Mouse (Mus musculus) kidney, adult 18-20 months (tissue): ENCODE data around the gene Cdk2ap1.
A peak's percentile ranks its signal among the peaks of the same experiment; 100 is the strongest.
"Not testable (repeated sequence)": the region's sequence is repeated elsewhere in the genome, so short reads cannot be mapped to it uniquely, and the experiment has no call there.

Source experiments
- DNase-seq: peaks from one replicate; pipeline ENCODE4 v3.0.0; 2021

The Cdk2ap1 gene

DNA sequence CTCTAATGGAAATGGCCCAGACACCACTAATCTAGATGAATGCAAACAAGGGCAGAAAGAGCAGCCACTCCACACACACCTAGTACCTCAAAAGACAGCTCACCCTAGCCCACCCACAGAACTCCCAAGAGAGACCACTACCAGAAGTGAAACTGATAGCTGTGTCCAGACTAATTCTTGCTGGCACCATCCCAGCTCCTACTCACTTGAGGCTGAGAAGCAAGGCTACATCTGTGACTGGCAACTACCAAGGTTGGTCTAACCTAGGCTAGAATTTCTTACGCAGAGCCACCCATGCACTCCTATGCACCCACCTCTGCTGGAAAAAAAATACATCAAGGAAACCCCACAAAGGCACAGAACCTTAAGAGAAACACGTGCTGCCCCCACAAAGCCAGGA is 12.5 kb downstream of the Cdk2ap1 start:
- no peak for DNase-seq

DNA sequence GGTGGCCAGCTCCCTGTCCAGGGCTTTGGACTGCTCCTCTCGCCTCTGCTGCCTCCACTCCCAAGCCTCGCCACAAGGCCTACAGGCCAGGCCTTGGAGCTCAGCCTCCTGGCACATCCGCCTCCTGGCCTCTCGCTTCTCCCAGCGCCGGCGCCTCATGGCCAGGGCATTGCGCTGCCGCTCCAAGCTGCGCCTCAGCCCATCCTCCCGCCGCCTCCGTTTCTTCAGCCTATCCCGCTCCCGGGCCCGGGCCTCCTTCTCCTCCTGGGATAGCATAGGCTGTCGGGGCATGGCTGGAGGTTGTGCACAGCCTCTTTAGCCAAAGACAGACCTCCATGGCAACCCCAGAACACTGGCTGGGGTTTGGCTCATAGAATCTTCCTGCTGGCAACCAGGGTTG is 13.7 kb downstream of the Cdk2ap1 start:
- DNase-seq, result no peak

DNA sequence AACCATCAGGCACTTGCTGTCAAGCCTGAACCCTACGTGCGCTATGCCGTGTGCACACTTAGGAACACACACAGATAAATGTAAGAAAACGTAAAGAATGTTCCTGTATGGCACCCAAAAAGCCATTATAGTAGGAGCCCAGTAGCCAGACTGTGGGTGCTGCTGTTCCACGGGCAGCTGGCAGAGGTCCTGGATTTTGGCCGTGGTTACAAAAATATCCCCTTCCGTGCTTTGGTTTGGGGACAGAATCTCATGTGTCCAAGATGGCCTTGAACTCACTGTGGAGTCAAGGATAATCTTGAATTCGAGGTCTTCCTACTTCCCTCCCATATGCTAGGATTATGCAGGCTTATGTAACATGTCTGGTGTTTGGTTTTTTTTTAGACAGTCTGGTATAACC is 20.0 kb downstream of the Cdk2ap1 start:
- DNase-seq, result no peak

DNA sequence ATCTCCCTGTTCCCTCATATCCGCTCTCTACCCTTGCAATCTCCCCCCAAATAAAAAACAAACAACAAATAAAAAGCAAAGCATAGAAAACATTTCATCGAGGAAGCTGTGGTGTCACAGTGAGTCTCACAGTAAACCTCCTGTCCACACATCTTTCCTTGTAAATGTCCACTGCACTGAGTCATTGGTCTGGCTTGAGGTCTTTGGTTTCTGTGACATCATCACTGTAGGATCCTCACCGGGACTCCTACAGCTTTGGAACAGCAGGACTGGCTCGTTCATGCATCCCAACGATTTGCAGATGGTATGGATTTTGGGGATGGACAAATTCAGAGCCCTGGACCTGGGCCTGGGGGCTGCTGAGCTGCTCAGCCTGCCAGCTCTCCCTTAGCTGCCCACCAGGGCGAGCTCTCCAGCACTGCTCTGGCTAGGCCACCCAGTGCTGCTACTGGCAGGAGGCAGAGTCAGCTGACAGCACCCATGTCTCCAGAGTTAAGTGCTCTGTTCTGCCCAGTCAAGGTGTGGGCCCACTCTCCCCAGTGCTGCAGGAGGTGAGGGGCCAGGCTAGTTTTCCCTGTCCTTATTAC is 21.0 kb downstream of the Cdk2ap1 start:
- not testable (repeated sequence) for DNase-seq

DNA sequence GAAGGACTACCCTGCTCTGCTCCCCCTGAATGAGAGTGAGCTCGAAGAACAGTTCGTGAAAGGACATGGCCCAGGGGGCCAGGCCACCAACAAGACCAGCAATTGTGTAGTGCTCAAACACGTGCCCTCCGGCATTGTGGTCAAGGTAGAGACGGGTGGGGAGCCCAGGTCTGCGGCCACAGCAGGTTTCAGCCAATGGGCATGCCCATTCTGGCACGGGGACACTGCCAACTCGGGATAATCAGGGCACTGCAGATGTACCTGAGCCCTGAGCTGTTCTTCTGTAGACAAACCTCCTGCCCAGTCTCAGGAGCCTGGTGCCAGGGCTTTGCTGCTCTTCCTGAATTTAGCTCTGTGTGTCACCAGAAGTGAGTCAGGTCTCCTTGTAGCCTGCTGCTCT is 24.1 kb downstream of the Cdk2ap1 start:
- DNase-seq, result no peak

GRCm38 (mm10) chr5:124337909-124338308 is 25.0 kb downstream of the Cdk2ap1 start:
- DNase-seq, result peak; percentile 29

- DNase-seq, result no peak
Observed at GRCm38 (mm10) chr5:124337103-124337502, 25.8 kb downstream of the Cdk2ap1 start.

- DNase-seq, result peak; percentile 37
Observed at GRCm38 (mm10) chr5:124334392-124334791, 28.5 kb downstream of the Cdk2ap1 start.

DNA sequence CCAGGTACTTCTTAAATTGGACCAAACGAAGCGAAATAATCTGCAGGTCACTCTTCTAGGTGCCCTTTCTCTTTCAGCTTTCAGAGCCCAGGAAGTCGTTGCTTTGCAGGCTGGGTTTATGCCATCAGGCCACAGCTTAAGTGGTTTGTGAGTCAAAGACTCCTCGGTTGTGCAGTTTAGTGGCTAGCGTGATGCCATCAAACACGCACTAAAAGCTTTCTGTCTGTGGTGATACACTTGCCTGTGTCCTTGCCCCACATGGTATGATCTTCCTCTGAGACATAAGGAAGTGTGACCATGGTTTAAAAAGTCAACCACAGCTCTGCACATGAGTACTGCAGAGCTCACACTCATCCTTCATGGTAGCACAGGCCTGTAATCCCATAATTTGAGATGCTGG is 32.8 kb downstream of the Cdk2ap1 start:
- DNase-seq, result no peak

DNA sequence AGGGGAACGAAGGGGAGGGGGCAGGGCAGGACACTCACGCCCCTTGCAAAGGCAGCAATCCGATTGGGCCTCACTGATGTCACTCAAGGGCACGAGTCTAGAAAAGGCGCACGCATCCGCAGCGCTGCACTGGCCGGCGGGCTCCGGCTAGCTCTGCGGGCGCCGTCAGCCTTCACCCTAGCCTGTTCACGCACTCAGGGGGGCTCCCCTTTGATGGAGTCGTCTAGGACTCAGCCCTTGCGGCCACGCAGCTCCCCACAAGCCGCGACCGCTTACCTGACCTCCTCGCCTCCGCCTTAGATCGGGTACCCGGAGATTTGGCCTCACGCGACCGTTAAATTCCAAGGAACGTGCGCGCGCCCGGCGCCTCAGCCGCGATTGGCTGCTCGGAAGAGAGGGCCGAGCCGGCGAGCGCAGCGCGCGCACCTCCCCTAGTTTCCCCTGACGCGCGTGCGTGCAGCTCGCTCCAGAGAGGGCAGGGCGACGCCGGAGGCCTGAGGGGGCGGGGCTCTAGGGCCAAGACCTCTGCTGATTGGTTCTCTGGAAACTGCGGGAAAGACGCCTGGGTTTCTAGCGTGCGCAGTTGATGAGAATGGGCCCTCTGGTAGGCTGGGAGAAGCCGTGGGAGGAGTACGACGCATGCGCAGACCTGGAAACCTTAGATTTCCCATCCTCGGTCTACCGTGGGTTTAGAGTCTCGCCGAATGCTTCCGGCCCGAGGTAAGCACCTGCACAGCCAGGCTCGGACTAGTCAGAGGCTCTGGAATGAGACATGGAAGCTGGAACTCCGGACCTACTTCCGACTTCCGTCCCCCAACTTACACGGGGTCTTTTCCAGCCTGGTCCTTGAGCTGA is 35.1 kb downstream of the Cdk2ap1 start, which contains the start of the genes Mphosph9 and 2810006K23Rik:
Gene Mphosph9 (minus strand): TSS at position 463 of the 855 bp plus-strand sequence.
Gene 2810006K23Rik (plus strand): TSS at position 580 of the 855 bp plus-strand sequence.
- DNase-seq, result peak; percentile 99

- no peak for DNase-seq
Observed at GRCm38 (mm10) chr5:124326829-124327228, 36.1 kb downstream of the Cdk2ap1 start.

GRCm38 (mm10) chr5:124317648-124318047 is 45.2 kb downstream of the Cdk2ap1 start:
- DNase-seq, result no peak

GRCm38 (mm10) chr5:124315941-124316340 is 46.9 kb downstream of the Cdk2ap1 start:
- DNase-seq, result no peak

DNA sequence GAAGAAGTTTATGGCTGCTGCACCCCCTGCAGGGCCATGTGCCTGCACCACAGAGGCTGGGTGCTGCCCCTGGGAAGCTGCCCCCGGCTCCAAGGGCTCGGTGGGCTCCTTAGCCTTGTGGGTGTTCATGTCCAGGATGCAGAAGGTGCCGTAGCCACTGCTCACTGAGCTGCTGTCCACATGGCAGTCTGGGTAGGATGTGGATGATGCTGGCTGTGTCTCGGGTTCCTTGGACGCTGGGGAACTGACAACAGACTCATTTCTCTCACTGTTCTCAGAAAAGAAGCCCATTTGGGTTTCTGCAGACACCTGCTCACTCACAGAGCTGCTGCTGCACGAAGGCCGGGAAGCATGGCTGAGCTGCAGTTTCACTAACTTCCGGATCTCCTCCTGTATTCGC is 47.4 kb downstream of the Cdk2ap1 start:
- DNase-seq, result no peak

DNA sequence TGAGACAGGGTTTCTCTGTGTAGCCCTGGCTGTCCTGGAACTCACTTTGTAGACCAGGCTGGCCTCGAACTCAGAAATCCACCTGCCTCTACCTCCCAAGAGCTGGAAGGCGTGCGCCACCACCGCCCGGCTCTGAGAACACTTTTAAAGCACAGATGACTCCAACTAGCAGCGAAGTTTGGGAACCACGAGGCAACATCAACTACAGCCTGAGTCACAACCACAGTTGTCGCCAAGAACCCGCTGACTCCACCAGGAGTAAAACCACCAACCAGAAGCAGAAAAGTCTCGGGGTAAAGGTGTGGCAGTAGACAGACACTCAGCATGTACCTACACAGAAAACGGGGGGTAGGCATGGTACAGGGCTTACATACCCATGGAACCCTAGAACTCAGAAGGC is 52.8 kb downstream of the Cdk2ap1 start:
- DNase-seq, result no peak

DNA sequence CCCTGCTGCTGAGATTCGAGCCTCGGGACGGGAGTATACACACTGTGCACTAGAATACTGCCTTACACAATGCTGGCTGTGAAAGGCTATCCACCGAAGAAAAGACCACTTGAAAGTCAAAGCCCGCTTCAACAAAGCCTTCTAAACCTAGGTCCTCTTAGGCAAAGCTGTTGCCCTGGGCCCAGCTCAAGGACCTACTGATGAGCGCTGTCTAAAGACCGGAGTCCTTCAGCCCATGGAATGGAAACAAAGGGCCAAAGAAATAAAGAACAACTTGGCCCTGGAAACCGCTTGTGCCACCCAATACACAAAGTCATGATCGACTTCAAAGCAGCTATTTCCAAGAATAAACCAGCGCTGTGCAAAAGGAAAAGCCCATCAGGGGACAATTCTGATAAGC is 53.7 kb downstream of the Cdk2ap1 start:
- DNase-seq, result no peak

DNA sequence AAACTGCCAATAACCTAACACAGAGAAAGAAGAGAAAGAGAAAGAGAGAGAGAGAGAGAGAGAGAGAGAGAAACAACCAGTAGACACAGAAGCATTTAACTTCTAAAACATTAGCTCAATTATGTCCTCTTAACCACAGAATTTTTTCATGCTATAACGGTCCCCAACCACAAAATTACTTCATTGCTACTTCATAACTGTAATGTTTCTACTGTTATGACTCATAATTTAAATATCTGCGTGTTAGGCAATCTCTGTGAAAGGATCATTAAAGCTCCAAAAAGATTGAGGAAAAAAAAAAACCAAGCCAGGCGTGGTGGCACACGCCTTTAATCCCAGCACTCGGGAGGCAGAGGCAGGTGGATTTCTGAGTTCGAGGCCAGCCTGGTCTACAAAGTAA is 60.0 kb downstream of the Cdk2ap1 start:
- not testable (repeated sequence) for DNase-seq

- DNase-seq, result no peak
Observed at GRCm38 (mm10) chr5:124300132-124300531, 62.8 kb downstream of the Cdk2ap1 start.

GRCm38 (mm10) chr5:124299307-124299706 is 63.6 kb downstream of the Cdk2ap1 start:
- DNase-seq, result not testable (repeated sequence)

DNA sequence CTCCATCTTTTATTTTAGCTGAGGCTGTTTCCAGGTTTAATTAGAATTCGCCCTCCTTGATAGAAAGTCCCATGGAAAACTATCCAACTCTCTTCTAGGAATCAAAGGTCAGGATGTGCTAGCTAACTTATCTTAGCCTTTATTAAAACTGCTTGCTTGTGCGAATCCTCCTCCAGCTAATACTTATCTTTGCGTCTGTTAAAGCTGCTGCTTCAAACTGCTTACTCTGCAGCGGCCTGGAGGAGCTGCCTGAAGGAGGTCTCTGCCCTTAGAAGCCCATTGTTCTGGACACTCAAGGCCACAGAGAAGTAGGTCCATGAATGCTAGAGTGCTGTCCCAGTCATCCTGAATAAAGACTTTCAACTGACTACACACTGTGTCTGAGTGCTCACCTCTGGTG is 66.4 kb downstream of the Cdk2ap1 start:
- DNase-seq, result no peak
